Mouse (Mus musculus) ES-E14 (cell line): ENCODE results near the gene App. TPM values are rescaled to one million over a fixed set of nuclear protein-coding genes. Genes with fewer than 3 reads are reported as not detected.

Experiments used
- DNase-seq: peaks from one replicate; pipeline ENCODE4 v3.0.0-alpha.2; 2013; ENCODE audit warnings: low read depth, low spot score
- H3K27ac ChIP-seq: 2 replicates; pipeline ENCODE4 v1.5.1; 2012; ENCODE audit warnings: low read depth, mild to moderate bottlenecking, low read length, moderate library complexity, mixed read lengths; ENCODE audit not compliant: poor library complexity, insufficient read depth, severe bottlenecking
- H3K36me3 ChIP-seq: 2 replicates; pipeline ENCODE4 v1.6.1; 2012; ENCODE audit warnings: mild to moderate bottlenecking, low read length, moderate library complexity, mixed read lengths; ENCODE audit not compliant: control insufficient read depth, poor library complexity, insufficient read depth, severe bottlenecking
- H3K4me1 ChIP-seq, 2 experiments: fragments of 150-350 bp in 1 of 2; sonication (generic) in 1 of 2; 2 replicates each; pipeline ENCODE4 v1.6.1; 2012; ENCODE audit warnings: low read length in 2 of 2, mild to moderate bottlenecking in 1 of 2, mixed read lengths in 1 of 2; ENCODE audit not compliant: control insufficient read depth in 2 of 2, insufficient read depth in 2 of 2, poor library complexity in 1 of 2
- H3K4me3 ChIP-seq, 2 experiments: fragments of 150-350 bp in 1 of 2; sonication (generic) in 1 of 2; 2 replicates each; pipeline ENCODE4 v1.5.1; 2012; ENCODE audit warnings: low read length in 2 of 2, low read depth in 1 of 2, mild to moderate bottlenecking in 1 of 2, mixed read lengths in 1 of 2; ENCODE audit not compliant: insufficient read depth in 1 of 2, poor library complexity in 1 of 2, severe bottlenecking in 1 of 2
- H3K9ac ChIP-seq: 2 replicates; pipeline ENCODE4 v1.6.1; 2012; ENCODE audit warnings: low read depth, mild to moderate bottlenecking, low read length, mixed read lengths; ENCODE audit not compliant: poor library complexity, insufficient read depth, severe bottlenecking
- H3K9me3 ChIP-seq: fragments of 150-350 bp; sonication (generic); 2 replicates; pipeline ENCODE4 v1.6.1; 2012; ENCODE audit warnings: low read depth, mild to moderate bottlenecking, low read length; ENCODE audit not compliant: control insufficient read depth, insufficient read depth
- CHD2 ChIP-seq: IDR thresholded peaks from 2 replicates; pipeline ENCODE4 v1.6.1; 2014; ENCODE audit warnings: mild to moderate bottlenecking, low read depth, low read length, inconsistent platforms
- HCFC1 ChIP-seq: IDR thresholded peaks from 2 replicates; pipeline ENCODE4 v1.6.1; 2012; ENCODE audit warnings: low read length, inconsistent platforms, borderline replicate concordance; ENCODE audit not compliant: insufficient read depth
- MAFK ChIP-seq: IDR thresholded peaks from 2 replicates; pipeline ENCODE4 v1.6.1; 2014; ENCODE audit warnings: mild to moderate bottlenecking, low read depth, low read length, inconsistent platforms; ENCODE audit not compliant: insufficient read depth
- ZC3H11A ChIP-seq: IDR thresholded peaks from 2 replicates; pipeline ENCODE4 v1.6.1; 2012; ENCODE audit warnings: low read depth, mild to moderate bottlenecking, inconsistent platforms, low read length, borderline replicate concordance
- ZNF384 ChIP-seq: IDR thresholded peaks from 2 replicates; pipeline ENCODE4 v1.6.1; 2012; ENCODE audit warnings: low read depth, low read length, inconsistent platforms
- in situ Hi-C, 2 experiments: fragments of 600-800 bp; cut with MboI; formaldehyde crosslinking; loops; one replicate each; pipeline ENCODE4 v1.15.1; 2025; ENCODE audit warnings: low sequenced_read_pairs in 2 of 2, inconsistent platforms in 1 of 2; ENCODE audit not compliant: unreplicated experiment in 2 of 2
- total RNA-seq: library from RNA; depleted of rRNA; stranded (reverse); fragments of 300-350 nt; gene quantifications from 2 replicates; pipeline ENCODE4 v1.2.3, GENCODE M21; 2012

Gene App
- total RNA-seq, 1 experiment: 52.4 TPM

DNA sequence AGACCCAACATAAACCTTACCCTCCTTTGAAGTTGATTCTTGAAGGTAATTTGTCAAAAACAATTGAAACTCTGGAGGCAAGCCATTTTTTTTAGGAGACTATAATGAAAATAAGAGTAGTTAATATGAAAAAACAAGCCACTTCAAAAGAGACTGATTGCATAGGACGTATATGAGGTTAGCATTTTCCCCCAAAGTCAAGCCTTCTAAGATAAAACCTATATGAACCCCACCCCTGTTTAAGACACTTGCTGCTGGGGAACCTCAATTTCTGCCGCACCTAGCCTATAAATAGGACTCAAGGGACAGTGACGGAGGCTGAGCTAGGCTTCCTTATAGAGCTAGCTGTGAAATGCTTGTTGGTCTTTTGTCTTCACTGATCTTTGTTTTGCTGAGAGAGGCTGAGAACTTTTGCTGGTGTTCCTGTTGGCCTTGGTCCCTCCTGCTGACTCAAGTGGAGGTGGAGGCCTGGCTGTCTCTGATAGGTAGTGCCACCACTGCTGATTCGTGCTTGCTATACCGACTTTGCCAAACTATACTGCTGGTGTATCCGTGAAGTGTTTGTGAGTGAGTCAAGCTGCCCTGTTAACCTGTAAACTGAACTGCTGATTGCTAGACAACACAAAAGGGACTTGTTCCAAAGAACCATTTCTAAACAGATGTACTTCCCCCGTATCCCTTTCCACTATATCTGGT lies 42.6 kb downstream of the App start:
- in situ Hi-C loops: no loop called here
- peaks cover 0 to 9% of the 10 kb centered on the region in 2 experiments; a peak in 2 of 4 replicates for H3K4me1 ChIP-seq
- H3K27ac ChIP-seq: no peak overlapping the region

DNA sequence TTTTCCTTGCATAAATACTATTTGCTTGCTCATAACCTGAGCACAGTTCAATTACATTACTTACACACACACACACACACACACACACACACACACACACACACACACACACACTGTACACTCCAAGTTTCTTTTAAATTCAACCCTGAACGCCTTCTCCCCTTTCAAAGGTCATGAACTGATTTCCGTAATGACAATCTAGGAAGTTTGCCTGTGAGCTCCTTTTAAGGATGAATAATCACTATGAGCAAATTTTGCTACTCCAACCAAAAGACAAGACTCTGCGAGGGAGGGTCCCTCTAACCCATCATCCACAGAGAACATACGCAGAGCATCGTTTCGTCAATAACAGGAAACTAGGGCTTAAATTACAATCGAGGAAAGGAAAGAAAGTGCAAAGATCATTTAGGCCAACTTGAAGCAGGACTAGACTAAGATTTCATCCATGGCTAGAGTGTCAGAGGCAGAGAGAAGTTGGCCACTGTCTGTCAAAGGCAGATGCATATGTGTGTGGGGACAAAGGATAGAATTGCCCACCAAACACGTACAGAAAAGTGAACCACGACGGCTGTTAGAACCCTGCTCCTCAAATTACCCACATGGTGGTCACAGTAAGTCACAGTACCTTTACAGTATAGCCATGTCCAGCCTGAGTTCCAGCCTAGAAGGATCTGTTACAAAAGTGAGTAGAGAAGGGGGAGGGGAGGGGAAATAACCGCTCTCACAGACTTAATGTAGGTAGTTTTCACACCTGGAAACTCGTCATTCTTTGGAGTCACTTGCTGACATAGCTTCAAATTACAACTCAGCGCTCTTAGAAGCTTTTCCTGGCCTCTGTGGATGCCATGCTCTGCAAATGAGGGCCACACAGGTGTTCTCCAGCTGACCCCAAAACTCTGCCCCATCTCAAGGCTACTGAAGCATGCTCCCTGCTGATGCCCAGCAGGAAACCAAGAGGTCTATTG lies 44.6 kb downstream of the App start:
- Histone ChIP-seq H3K9me3 (no peaks in the 10 kb centered on the region), H3K4me3 (no peak overlapping the region), H3K9ac (no peak overlapping the region), H3K36me3 (no peaks in the 10 kb centered on the region), H3K27ac (no peak overlapping the region), H3K4me1 (peaks cover 0 to 9% of the 10 kb centered on the region in 2 experiments; a peak in 2 of 4 replicates)
- TF ChIP-seq ZC3H11A (no peak), ZNF384 (no peak), MAFK (no peak), CHD2 (no peak), HCFC1 (no peak)
- in situ Hi-C loops: no loop called here
- no peak for DNase-seq

More for the DNA sequence above, 42.6 kb downstream of the App start:
- Histone ChIP-seq H3K4me3 (no peak overlapping the region), H3K9me3 (no peaks in the 10 kb centered on the region), H3K9ac (no peak overlapping the region), H3K36me3 (no peaks in the 10 kb centered on the region)
- no peak for DNase-seq
- no peak for TF ChIP-seq CHD2
- TF ChIP-seq HCFC1: no peak
- no peak for TF ChIP-seq ZC3H11A
- TF ChIP-seq ZNF384: no peak
- TF ChIP-seq MAFK: no peak

DNA sequence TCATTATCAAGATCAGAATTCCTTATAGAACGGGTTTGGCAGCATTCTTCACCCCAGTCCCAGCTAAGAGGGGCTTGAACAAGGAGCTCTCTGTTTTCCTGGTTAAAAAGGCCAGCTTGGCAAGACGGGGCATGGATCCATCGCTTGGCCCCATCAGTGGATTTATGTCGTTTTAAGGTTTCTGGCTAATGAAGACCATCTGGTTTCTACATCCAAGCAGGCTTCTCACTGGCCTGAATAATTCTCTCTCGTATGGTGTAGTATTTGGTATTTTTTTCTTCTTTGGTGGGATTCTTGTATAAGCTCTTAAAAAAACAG lies 45.3 kb downstream of the App start:
- Histone ChIP-seq H3K9me3 (no peaks in the 10 kb centered on the region), H3K27ac (no peak overlapping the region), H3K9ac (no peak overlapping the region), H3K4me3 (no peak overlapping the region), H3K4me1 (peaks cover 0 to 9% of the 10 kb centered on the region in 2 experiments; a peak in 2 of 4 replicates), H3K36me3 (no peaks in the 10 kb centered on the region)
- in situ Hi-C loops: no loop called here
- TF ChIP-seq CHD2 (no peak), MAFK (no peak), HCFC1 (no peak), ZNF384 (no peak), ZC3H11A (no peak)
- no peak for DNase-seq

DNA sequence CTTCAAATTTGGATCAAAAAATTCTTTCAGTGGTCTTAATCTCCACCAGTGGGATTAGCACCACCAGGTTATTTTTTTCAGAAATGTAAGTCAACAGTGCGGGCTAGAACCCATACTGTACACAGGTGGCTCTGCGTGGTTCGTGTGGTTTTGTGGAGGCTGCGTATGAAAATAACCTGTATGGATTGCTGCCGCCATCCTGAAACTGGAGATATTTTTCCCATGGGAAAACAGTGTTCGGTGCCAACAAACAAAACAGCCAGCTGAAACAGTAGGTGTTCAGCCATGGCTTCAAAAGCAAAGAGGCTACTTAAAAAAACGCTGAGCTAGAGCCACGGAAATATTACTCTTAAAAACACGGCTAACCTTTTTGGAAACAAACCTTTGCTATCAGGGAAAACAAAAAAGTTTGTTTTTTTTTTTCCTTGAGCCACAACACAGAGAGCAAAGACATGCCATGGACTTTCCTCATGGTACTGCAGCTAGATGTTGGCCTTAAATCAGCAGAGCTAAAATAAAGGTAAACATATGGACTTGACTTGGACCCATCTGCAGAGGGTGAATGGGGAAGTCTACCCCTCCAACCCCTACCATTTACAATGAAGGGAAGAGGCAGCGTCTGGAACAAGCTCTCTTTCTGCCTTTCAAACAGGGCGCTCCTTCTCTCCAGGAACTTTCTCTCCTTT lies 45.8 kb downstream of the App start:
- H3K27ac ChIP-seq: no peak overlapping the region
- no peak for TF ChIP-seq MAFK
- no peak for TF ChIP-seq HCFC1
- no peak for TF ChIP-seq ZC3H11A
- no peak for TF ChIP-seq ZNF384
- no peak for TF ChIP-seq CHD2
- no peak overlapping the region for H3K9ac ChIP-seq
- in situ Hi-C loops: no loop called here
- peaks cover 0 to 9% of the 10 kb centered on the region in 2 experiments; a peak in 2 of 4 replicates for H3K4me1 ChIP-seq
- H3K36me3 ChIP-seq: no peaks in the 10 kb centered on the region
- H3K4me3 ChIP-seq: no peak overlapping the region
- DNase-seq: no peak
- H3K9me3 ChIP-seq: no peaks in the 10 kb centered on the region
